ENCODE assay signal across 26 mouse cellular contexts in genomic region chr11:102464901-102465300, GRCm38 (mm10). TPM values are rescaled to one million over a fixed set of nuclear protein-coding genes. Genes with fewer than 3 reads are reported as not detected.
"Had no signal": no experiment of that assay in that cellular context is flagged by ENCODE, and none has a peak within 500 bp of the region (broad histone marks: within the 10 kb centered on the region; RNA-seq: fewer than 3 reads in every experiment).

No protein-coding gene starts in this region.

- H3K9me3 ChIP-seq: embryonic facial prominence, embryonic 10.5 days; embryonic facial prominence, embryonic 12.5 days; embryonic facial prominence, embryonic 13.5 days; embryonic facial prominence, embryonic 15.5 days; forebrain, embryonic 10.5 days; forebrain, embryonic 12.5 days; forebrain, embryonic 13.5 days; forebrain, embryonic 15.5 days had no signal

- ATAC-seq: forebrain, embryonic 13.5 days; forebrain, embryonic 15.5 days; forebrain, embryonic 16.5 days; forebrain, postnatal 0 days had no signal

- H3K36me3 ChIP-seq: embryonic facial prominence, embryonic 10.5 days; embryonic facial prominence, embryonic 12.5 days; embryonic facial prominence, embryonic 13.5 days; embryonic facial prominence, embryonic 15.5 days; forebrain, embryonic 10.5 days; forebrain, embryonic 12.5 days; forebrain, embryonic 15.5 days had no signal

- H3K27me3 ChIP-seq: embryonic facial prominence, embryonic 12.5 days; embryonic facial prominence, embryonic 15.5 days; forebrain, embryonic 15.5 days had no signal

- H3K27ac ChIP-seq: embryonic facial prominence, embryonic 10.5 days; embryonic facial prominence, embryonic 12.5 days; embryonic facial prominence, embryonic 13.5 days; embryonic facial prominence, embryonic 15.5 days; forebrain, embryonic 10.5 days; forebrain, embryonic 12.5 days; forebrain, embryonic 13.5 days; forebrain, embryonic 15.5 days had no signal

- H3K4me3 ChIP-seq: embryonic facial prominence, embryonic 12.5 days; embryonic facial prominence, embryonic 13.5 days; embryonic facial prominence, embryonic 15.5 days; erythroblast, embryonic 14.5 days; forebrain, embryonic 12.5 days; forebrain, embryonic 13.5 days; forebrain, embryonic 15.5 days; heart, adult 2 months had no signal

- DNase-seq: cerebellum, adult 2 months; cerebellum, adult 8-10 months; cerebellum, adult 9-10 months; cerebellum, adult 9-11 months; cerebellum, postnatal 10 days; cerebellum, postnatal 14 days; cerebellum, postnatal 25 days; cerebellum, postnatal 36 days; forebrain, postnatal 0 days; gastrocnemius, postnatal 10 days; gastrocnemius, postnatal 14 days; gastrocnemius, postnatal 25 days; gastrocnemius, postnatal 36 days; heart, adult 18-20 months; heart, adult 2 months had no signal

RNA-seq across cellular contexts. Expression of gene Fam171a2, which starts 17.4 kb away (rescaled TPM):
- total RNA-seq: granulocyte monocyte progenitor cell, adult 5-6 weeks had no signal
